Mouse (Mus musculus): Measurements from ENCODE around the gene Dennd1b. TPM values are rescaled to one million over a fixed set of nuclear protein-coding genes. Genes with fewer than 3 reads are reported as not detected.

Gene Dennd1b
- polyA plus RNA-seq, 1 experiment: 4.2 TPM

DNA sequence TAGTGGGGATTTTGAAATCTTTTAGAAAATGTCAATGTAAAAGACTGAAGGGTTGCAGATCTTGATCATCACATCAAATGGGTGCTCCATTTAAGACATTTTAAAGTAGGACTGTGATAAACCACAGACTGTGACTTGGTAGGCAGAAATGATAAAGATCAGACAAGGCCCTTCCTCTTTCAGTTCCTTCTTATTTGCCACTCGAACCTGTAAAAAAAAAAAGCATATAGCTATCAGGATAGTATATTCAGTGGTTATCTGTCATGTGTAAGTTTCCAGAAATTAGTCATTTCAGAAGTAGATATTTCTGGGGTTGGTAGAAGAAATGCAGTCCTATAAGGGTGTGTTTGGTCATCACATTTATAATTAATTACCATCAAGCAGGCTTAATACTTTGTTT, 12.7 kb downstream of the Dennd1b start:
- H3K27ac ChIP-seq (replicated peaks; ENCODE audit: low read depth, low read length): no peak overlapping the region
- H3K4me3 ChIP-seq (ENCODE audit: insufficient read depth, low read depth, low read length): no peak overlapping the region
- peaks cover 9% of the 10 kb centered on the region; the same call in 1 of the 2 replicates for H3K4me1 ChIP-seq (ENCODE audit: control insufficient read depth, insufficient read depth, insufficient read length, low read length)

DNA sequence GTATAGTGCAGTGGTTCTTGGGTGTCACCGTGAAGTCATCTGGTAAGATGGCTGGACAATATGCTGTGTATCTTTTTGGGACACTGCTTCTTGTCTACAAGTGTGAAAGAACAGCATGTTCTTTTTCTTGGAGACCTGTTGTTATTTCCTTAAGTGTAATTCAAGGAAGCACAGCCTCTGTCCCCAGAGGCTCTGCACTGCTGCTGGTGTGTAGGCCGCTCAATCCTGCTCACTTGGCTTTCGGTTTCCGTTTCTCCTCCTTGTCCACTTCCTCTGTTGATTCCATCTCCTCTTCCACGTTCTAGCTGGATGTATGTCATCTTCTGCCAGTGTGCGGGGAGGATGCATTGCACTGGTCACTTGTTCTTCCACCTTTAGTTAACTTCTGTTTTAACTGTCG, 19.0 kb downstream of the Dennd1b start:
- Histone ChIP-seq H3K4me1 (ENCODE audit: control insufficient read depth, insufficient read depth, insufficient read length, low read length) (peaks cover 15% of the 10 kb centered on the region), H3K27ac (replicated peaks; ENCODE audit: low read depth, low read length) (peak overlapping the region; percentile 74), H3K4me3 (ENCODE audit: insufficient read depth, low read depth, low read length) (peak overlapping the region; percentile 43)

DNA sequence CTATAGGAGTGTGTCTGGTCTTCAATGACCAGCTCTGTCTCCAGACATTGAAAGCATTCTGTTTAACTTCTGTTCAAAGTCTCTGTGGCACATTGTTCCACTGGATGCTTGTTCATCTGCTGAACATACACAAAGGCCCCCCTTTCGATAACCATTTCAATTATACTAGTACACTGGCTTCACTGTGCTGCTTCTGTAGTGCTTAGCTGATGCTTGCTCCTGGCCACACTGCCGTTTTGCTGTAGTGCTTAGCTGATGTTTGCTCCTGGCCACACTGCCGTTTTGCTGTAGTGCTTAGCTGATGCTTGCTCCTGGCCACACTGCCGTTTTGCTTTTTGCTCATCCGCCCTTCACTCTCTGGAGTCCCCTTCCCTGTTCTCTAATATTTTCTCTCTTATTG, 19.4 kb downstream of the Dennd1b start:
- Histone ChIP-seq H3K27ac (replicated peaks; ENCODE audit: low read depth, low read length) (peak overlapping the region; percentile 74), H3K4me3 (ENCODE audit: insufficient read depth, low read depth, low read length) (peak overlapping the region; percentile 43)

DNA sequence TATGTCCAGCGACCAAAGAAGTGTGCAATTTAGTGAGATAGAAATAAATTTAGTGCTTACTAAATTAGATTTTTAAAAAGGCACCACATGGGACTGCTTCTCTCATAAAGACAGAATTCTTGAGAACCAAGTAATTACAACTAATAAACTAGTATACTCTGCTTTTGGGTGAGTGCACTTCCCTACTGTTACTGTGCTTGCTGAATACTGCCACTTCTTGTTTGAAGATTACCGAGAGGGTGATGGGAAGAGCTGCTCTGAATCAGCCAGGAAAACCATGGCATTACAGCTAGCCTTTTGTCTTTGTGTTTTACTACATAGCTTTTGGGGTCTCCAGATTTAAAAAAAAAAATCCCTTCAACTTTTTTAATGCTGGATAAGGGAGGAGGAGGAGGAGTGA, 19.8 kb downstream of the Dennd1b start:
- Histone ChIP-seq H3K4me1 (ENCODE audit: control insufficient read depth, insufficient read depth, insufficient read length, low read length) (peaks cover 15% of the 10 kb centered on the region), H3K4me3 (ENCODE audit: insufficient read depth, low read depth, low read length) (no peak overlapping the region), H3K27ac (replicated peaks; ENCODE audit: low read depth, low read length) (0 out of 2 replicates have a peak overlapping the region, but pooled peaks have one; percentile 32)

More for the DNA sequence above, 19.4 kb downstream of the Dennd1b start:
- H3K4me1 ChIP-seq (ENCODE audit: control insufficient read depth, insufficient read depth, insufficient read length, low read length): peaks cover 15% of the 10 kb centered on the region

DNA sequence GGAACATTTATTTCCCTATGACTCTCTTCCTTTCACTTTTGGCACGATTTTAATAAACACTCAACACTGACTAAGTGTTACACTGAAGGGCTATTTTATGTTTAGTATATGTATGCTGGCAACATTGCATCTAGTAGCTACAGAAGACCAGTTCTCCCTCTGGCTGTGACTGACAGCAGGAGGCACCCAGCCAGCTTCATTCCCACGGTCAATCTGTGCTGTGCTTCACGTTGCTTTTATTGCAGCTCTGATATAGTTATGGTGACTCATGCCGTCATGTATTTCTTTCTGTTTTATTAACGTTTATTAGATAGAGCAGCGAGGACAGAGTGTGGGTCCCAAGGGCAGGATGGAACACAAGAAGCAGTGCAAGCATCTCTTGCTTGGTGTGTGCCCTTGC, 20.2 kb downstream of the Dennd1b start:
- Histone ChIP-seq H3K27ac (replicated peaks; ENCODE audit: low read depth, low read length) (no peak overlapping the region), H3K4me3 (ENCODE audit: insufficient read depth, low read depth, low read length) (peak overlapping the region; percentile 12; the same call in 1 of the 2 replicates), H3K4me1 (ENCODE audit: control insufficient read depth, insufficient read depth, insufficient read length, low read length) (peaks cover 15% of the 10 kb centered on the region)

DNA sequence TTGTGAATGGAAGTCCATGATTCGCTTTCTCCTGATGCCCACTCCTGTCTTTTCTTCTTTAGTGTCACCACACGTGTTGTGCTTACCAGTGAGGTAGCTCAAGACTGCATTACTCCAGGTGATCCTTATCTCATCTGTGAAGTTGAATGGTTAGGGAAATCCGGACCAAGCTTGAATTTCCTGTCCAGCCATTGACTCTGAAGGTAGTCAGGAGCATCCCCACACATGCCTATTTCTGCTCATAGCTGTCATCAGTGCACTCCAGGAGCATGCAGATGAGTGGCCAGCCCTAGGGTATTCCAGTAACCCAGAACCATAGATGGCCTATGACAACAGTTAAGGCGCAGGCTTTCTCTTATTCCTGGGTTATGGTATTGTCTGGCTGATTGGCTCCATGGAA, 20.9 kb downstream of the Dennd1b start:
- no peak overlapping the region for H3K27ac ChIP-seq (replicated peaks; ENCODE audit: low read depth, low read length)
- H3K4me1 ChIP-seq (ENCODE audit: control insufficient read depth, insufficient read depth, insufficient read length, low read length): peaks cover 15% of the 10 kb centered on the region

DNA sequence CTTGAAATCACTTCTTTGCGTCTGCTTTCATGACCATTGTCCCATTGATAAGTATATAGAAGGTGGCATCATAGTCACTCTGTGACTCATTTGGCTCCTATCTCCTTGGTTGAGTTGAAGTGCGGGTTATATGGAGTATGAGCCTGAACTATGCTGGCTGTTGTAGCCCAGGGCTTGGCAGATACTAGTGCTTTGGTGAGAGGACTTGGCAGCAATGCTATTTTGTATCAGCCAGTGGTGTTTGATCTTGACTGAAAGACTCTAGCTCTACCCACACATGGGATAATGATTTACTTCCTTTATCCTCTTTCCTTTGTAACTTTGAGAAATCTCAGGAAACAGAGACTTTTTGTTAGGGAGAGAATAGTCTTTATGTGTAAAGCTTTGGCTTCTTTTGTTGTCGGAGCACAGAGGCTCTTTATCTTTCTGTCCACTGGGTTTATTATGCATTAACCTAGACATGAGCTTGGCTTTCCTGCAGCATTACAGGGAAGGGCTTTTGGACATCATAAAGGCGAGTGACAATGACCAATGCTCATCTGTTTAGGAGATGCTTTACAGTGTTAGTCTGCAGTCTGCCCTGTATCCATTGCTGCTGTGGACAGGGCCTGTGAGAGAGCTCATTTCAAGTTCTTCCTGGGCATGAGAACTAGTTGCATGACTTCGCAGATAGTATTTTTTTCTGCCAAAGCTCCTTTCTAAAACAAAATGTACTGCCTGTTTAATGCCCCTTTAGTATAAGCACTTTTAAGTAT, 29.3 kb downstream of the Dennd1b start:
- Histone ChIP-seq H3K4me3 (ENCODE audit: insufficient read depth, low read depth, low read length) (no peak overlapping the region), H3K4me1 (ENCODE audit: control insufficient read depth, insufficient read depth, insufficient read length, low read length) (peaks cover 2% of the 10 kb centered on the region; the same call in 1 of the 2 replicates), H3K27ac (replicated peaks; ENCODE audit: low read depth, low read length) (no peak overlapping the region)

More for the DNA sequence above, 20.9 kb downstream of the Dennd1b start:
- no peak overlapping the region for H3K4me3 ChIP-seq (ENCODE audit: insufficient read depth, low read depth, low read length)

DNA sequence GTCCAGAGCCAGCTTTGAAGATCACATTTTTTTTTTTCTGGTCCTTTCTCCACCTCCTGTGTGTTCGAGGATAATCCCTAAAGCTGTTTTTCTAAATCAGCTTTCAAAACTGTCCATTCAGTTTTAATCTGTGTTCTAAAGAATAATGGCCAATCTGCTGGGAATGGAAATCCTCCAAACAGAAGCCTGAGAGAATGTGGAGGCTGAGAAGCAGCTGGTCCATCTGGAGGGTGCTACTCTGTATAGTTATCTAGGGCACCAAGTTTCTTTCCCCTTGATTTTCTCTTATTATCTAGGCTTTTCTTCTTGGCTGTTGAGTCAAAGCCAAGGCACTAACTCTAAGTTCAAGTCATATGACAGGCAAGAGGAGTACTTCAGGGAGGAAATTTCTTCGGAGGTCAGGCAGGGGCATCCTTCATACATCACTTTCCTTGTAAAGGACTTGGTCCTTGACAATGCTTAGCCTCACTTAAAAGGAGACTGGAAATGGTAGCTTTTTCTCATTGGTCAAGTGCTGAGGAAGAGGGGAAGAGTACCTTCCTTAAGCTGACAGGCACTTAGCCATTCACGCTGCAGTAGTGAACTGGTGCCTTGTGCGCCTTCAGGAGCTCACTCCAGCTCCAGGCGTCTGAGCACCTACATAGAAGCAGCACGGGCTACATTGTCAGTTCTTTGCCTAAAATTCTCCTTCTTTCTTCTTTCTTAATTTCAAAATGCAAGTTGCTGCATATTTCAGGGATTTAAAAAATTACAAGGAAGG, 32.6 kb downstream of the Dennd1b start:
- Histone ChIP-seq H3K4me1 (ENCODE audit: control insufficient read depth, insufficient read depth, insufficient read length, low read length) (peaks cover 4% of the 10 kb centered on the region; the same call in 1 of the 2 replicates), H3K4me3 (ENCODE audit: insufficient read depth, low read depth, low read length) (no peak overlapping the region), H3K27ac (replicated peaks; ENCODE audit: low read depth, low read length) (no peak overlapping the region)

DNA sequence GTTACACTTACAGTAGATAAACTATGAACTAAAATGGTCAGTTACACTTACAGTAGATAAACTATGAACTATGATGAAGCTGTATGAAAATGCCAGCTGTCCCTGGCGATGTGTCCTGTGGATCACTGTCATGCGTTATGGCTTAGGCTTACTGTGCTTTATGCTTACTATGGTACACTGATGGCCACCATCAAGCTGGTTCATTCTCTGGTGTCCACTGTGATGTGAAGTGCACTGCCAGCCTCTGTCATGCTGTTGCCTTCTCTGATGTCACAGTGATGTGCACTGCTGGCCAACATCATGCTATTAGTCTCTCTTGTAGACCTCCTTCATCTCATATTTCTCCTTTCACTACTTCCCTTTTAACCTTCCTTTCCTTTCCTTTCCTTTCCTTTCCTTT, 33.4 kb downstream of the Dennd1b start:
- Histone ChIP-seq H3K27ac (replicated peaks; ENCODE audit: low read depth, low read length) (no peak overlapping the region), H3K4me1 (ENCODE audit: control insufficient read depth, insufficient read depth, insufficient read length, low read length) (peaks cover 5% of the 10 kb centered on the region; the same call in 1 of the 2 replicates)

DNA sequence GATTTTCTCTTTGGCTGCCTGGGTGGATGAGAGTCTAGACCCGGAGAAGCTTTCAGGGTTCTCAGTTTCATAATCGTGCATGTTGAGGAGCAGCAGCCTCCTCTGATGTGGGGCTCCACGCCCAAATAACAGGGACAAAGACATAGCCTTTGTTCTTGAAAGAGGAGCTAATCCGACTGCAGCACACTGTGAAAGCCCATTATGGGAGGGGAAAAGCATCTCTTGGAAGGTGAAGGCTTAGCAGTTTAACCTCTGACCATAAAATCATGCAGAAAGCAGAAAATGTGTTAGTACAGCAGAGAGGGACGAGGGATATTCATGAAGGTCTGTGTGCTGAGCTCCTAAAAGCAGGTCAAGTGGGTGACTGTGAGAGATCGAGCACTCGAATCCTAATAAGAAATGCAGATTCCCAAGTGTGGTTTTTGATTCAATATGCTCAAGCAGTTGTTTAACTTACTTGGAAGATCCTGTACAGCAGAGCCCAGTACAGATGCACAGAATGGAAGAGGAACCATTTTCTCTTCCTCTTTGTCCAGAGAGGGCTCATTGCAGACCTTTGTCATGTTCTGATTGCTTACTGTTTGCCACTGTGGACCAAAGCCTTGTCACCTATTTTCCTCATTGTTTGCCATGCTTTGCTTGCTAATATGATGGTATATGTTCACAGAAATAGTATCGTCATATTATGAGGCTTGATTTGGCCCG, 37.6 kb downstream of the Dennd1b start:
- H3K4me3 ChIP-seq (ENCODE audit: insufficient read depth, low read depth, low read length): no peak overlapping the region
- no peak overlapping the region; the same call in 1 of the 2 replicates for H3K27ac ChIP-seq (replicated peaks; ENCODE audit: low read depth, low read length)
- peaks cover 3% of the 10 kb centered on the region; the same call in 1 of the 2 replicates for H3K4me1 ChIP-seq (ENCODE audit: control insufficient read depth, insufficient read depth, insufficient read length, low read length)

More for the DNA sequence above, 33.4 kb downstream of the Dennd1b start:
- no peak overlapping the region for H3K4me3 ChIP-seq (ENCODE audit: insufficient read depth, low read depth, low read length)

DNA sequence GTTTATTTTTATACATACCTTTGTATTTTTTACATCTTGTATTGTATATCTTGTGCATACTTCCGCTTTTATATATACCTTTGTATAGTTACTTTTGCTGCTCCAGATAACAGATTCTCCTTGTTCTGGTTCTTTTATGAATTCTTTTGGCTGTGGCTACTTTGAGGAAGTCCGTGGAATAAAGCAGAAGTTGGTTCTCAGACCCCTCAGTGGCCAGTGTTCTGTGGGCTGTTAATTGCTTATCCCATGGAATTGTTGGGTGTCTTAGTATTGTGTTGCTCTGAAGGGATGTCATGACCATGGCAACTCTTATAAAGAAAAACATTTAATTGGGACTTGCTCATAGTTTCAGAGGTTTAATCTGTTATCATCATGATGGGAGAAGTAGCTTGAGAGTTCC, 40.3 kb downstream of the Dennd1b start:
- Histone ChIP-seq H3K4me3 (ENCODE audit: insufficient read depth, low read depth, low read length) (no peak overlapping the region), H3K27ac (replicated peaks; ENCODE audit: low read depth, low read length) (no peak overlapping the region), H3K4me1 (ENCODE audit: control insufficient read depth, insufficient read depth, insufficient read length, low read length) (peaks cover 5% of the 10 kb centered on the region; the same call in 1 of the 2 replicates)

DNA sequence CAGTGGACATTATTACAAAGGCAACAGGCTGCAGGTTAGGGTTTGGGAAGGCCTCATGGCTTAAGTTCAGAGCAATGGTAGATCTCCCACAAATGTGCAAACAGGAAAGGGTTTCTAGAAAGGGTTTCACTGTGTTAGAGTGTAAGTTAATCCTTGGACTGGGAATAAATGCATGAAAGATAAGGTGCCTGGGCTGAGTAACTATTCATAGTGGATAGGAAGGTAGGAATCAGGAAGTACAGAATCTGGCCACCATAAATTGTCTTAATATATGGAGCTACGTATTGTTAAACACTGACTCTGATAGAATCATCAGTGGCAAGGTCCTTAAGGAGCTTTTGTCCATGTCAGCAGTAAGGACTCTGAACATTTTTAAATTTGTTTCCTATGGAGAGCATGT, 42.8 kb downstream of the Dennd1b start:
- Histone ChIP-seq H3K4me1 (ENCODE audit: control insufficient read depth, insufficient read depth, insufficient read length, low read length) (peaks cover 2% of the 10 kb centered on the region; the same call in 1 of the 2 replicates), H3K4me3 (ENCODE audit: insufficient read depth, low read depth, low read length) (no peak overlapping the region), H3K27ac (replicated peaks; ENCODE audit: low read depth, low read length) (no peak overlapping the region)

DNA sequence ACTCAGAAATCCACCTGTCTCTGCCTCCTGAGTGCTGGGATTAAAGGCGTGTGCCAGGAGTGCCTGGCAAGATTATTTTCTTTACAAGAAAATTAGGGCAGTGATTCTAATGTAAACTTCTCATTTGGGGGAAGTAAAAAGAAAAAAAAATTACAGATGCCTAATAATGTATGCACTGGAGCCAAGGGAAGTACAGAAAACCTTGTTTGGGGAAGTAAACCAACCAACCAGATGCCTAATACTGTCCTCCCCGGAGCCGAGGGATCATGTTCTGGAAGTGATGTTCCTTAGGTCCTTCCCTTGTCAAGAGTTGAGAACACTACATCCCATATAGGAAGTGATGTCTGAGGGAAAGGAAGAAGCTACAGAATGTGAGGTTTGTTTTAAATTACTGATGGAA, 44.2 kb downstream of the Dennd1b start:
- Histone ChIP-seq H3K27ac (replicated peaks; ENCODE audit: low read depth, low read length) (no peak overlapping the region), H3K4me1 (ENCODE audit: control insufficient read depth, insufficient read depth, insufficient read length, low read length) (peaks cover 2% of the 10 kb centered on the region; the same call in 1 of the 2 replicates), H3K4me3 (ENCODE audit: insufficient read depth, low read depth, low read length) (no peak overlapping the region)

DNA sequence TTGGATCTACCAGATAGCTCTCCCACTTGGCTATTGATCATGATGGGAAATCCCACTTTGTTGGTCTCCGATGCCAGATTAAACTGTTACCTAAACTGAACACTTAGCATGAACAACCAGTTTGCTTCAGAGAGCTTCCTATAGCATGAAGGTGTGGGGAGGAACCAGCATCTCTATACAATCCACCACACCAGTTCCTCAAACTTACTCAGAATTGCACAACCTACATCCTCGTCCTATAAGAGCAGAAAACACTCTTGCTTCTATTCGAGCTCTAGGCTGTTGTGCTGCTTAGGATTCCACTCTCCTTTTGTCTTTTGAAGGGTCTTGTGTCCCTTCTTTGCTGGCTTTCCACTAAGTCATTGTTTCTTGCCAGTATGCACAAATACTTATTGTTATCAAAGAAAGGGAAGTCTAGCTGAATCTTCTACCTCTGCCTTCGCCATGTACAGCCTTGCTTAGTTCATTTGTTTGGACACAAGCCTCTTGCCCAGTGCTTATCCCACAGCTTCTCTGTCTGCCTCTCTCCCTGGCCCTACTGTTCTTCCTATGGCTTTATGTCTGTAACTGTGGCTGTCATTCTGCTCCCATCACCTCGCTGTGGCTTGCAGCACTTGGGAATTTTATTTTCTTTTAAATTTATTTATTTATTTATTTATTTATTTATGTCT, 52.0 kb downstream of the Dennd1b start:
- Histone ChIP-seq H3K4me1 (ENCODE audit: control insufficient read depth, insufficient read depth, insufficient read length, low read length) (no peaks in the 10 kb centered on the region; the same call in 1 of the 2 replicates), H3K27ac (replicated peaks; ENCODE audit: low read depth, low read length) (no peak overlapping the region)

More for the DNA sequence above, 52.0 kb downstream of the Dennd1b start:
- no peak overlapping the region for H3K4me3 ChIP-seq (ENCODE audit: insufficient read depth, low read depth, low read length)
